Mouse (Mus musculus): ENCODE data around the gene Larp4b. TPM values are rescaled to one million over a fixed set of nuclear protein-coding genes. Genes with fewer than 3 reads are reported as not detected.

The Larp4b gene
- polyA plus RNA-seq, 2 experiments from 2014 or later = 23.7 to 32.8 TPM

GRCm38 (mm10) chr13:9180221-9180620 is 86.5 kb downstream of the Larp4b start:
- peak; percentile 76 for ATAC-seq

GRCm38 (mm10) chr13:9181106-9181505 is 87.4 kb downstream of the Larp4b start:
- no peak for ATAC-seq

GRCm38 (mm10) chr13:9181666-9182264 is 88.1 kb downstream of the Larp4b start:
- ATAC-seq = peak; percentile 84

- ATAC-seq = no peak
These were observed 90.6 kb downstream of the Larp4b start for GRCm38 (mm10) chr13:9184281-9184680.

GRCm38 (mm10) chr13:9184716-9185115 is 91.0 kb downstream of the Larp4b start:
- ATAC-seq = no peak

GRCm38 (mm10) chr13:9187156-9187555 is 93.5 kb downstream of the Larp4b start:
- ATAC-seq = no peak

GRCm38 (mm10) chr13:9187566-9188530 is 94.2 kb downstream of the Larp4b start:
- no peak for ATAC-seq

- no peak for ATAC-seq
These were observed 95.8 kb downstream of the Larp4b start for GRCm38 (mm10) chr13:9189481-9189880.

- ATAC-seq = no peak
These were observed 97.8 kb downstream of the Larp4b start for GRCm38 (mm10) chr13:9191172-9192140.

GRCm38 (mm10) chr13:9192797-9193330 is 99.2 kb downstream of the Larp4b start:
- ATAC-seq = no peak

GRCm38 (mm10) chr13:9194656-9195055 is 101.0 kb downstream of the Larp4b start:
- ATAC-seq = no peak

GRCm38 (mm10) chr13:9195565-9195964 is 101.9 kb downstream of the Larp4b start:
- no peak for ATAC-seq

GRCm38 (mm10) chr13:9198106-9198505 is 104.4 kb downstream of the Larp4b start:
- ATAC-seq = no peak

- ATAC-seq = no peak
These were observed 105.2 kb downstream of the Larp4b start for GRCm38 (mm10) chr13:9198728-9199464.

GRCm38 (mm10) chr13:9199465-9199844 is 105.8 kb downstream of the Larp4b start:
- no peak for ATAC-seq

GRCm38 (mm10) chr13:9222761-9223405 is 129.2 kb downstream of the Larp4b start:
- ATAC-seq = no peak

Other genes with a start within 250 kb of the Larp4b start
- 10 to 100 TPM; 40.3 to 48.3 TPM for gene Wdr37, start 222.0 kb upstream of the Larp4b start, polyA plus RNA-seq (2017; shearing (Covaris generic))
- 10 to 100 TPM; 35.2 to 40.3 TPM for gene Idi1, start 208.4 kb upstream of the Larp4b start, polyA plus RNA-seq (2017; shearing (Covaris generic))
- not detected for gene Gm9745, start 145.7 kb upstream of the Larp4b start, polyA plus RNA-seq (2017; shearing (Covaris generic))
- gene Idi2, start 141.0 kb upstream of the Larp4b start, polyA plus RNA-seq (2017; shearing (Covaris generic)) = not detected
- 10 to 100 TPM; 77.4 to 90.5 TPM for gene Gtpbp4, start 97.8 kb upstream of the Larp4b start, polyA plus RNA-seq (2017; shearing (Covaris generic))
- gene Dip2c, start 182.6 kb downstream of the Larp4b start, polyA plus RNA-seq (2017; shearing (Covaris generic)) = 1 to 10 TPM in 1 of 2 experiments, under 1 TPM in 1; 0.47 to 1.1 TPM